Mouse (Mus musculus): ENCODE data around the gene Kif22.

DNA sequence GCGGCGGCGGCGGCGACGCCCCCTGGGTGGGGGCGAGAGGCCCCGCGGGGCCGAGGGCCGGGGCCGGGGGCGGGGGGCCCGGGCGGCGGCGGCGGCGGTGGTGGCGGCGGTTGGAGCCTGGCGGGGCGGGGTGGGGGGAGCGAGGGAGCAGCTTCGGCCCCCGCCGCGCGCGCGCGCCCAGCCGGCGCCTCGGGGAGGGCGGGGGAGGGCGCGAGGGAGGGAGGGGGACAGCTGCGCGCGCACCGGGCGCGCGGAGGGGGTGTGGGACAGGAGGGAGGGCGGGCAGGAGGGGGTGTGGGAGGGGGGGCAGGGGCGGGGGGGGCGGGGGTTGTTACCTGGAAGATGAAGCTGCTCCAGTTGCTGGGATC lies 15.7 kb downstream of the Kif22 start:
- no peak for TF ChIP-seq CTCF (IDR thresholded peaks at IDR 0.05; ENCODE audit: low read depth)
- TF ChIP-seq EP300 (IDR thresholded peaks at IDR 0.05; ENCODE audit: low read depth): no peak

Data from liver, embryonic 14.5 days (tissue).